Mouse (Mus musculus) limb, embryonic 15.5 days (tissue): ENCODE data around the gene Rad51c. TPM values are rescaled to one million over a fixed set of nuclear protein-coding genes. Genes with fewer than 3 reads are reported as not detected.
"Not testable (repeated sequence)": the region's sequence is repeated elsewhere in the genome, so short reads cannot be mapped to it uniquely, and the experiment has no call there.

ENCODE experiments used
- ATAC-seq: fragments of 200-750 bp; cut with Nextera tagmentation; 2 replicates; pipeline ENCODE4 v1.8.0; 2017; ENCODE audit warnings: low read depth, moderate TSS enrichment; ENCODE audit not compliant: insufficient number of reproducible peaks, low FRiP score, low TSS enrichment
- H3K27ac ChIP-seq: fragments of 300-500 bp; sonication (generic); 2 replicates; pipeline ENCODE4 v1.5.1; 2015; ENCODE audit warnings: moderate library complexity, mild to moderate bottlenecking, inconsistent platforms
- H3K27me3 ChIP-seq: fragments of 300-500 bp; sonication (generic); 2 replicates; pipeline ENCODE4 v1.6.1; 2015; ENCODE audit warnings: inconsistent platforms
- H3K36me3 ChIP-seq: fragments of 300-500 bp; sonication (generic); 2 replicates; pipeline ENCODE4 v1.6.1; 2015; ENCODE audit warnings: inconsistent platforms
- H3K4me1 ChIP-seq: fragments of 300-500 bp; sonication (generic); 2 replicates; pipeline ENCODE4 v1.6.1; 2015; ENCODE audit warnings: inconsistent platforms
- H3K4me2 ChIP-seq: fragments of 300-500 bp; sonication (generic); 2 replicates; pipeline ENCODE4 v1.6.1; 2015; ENCODE audit warnings: mild to moderate bottlenecking, inconsistent platforms
- H3K4me3 ChIP-seq: fragments of 300-500 bp; sonication (generic); 2 replicates; pipeline ENCODE4 v1.5.1; 2015; ENCODE audit warnings: mild to moderate bottlenecking, inconsistent platforms
- H3K9ac ChIP-seq: fragments of 300-500 bp; sonication (generic); 2 replicates; pipeline ENCODE4 v1.6.1; 2015; ENCODE audit warnings: inconsistent platforms
- H3K9me3 ChIP-seq: fragments of 300-500 bp; sonication (generic); 2 replicates; pipeline ENCODE4 v1.6.1; 2016; ENCODE audit warnings: inconsistent platforms
- WGBS: fragments of 180-500 bp; shearing (Covaris S2); methylation state at CpG from one replicate; pipeline ENCODE4 v1.1.7; 2015; 5-methylcytosine and 5-hydroxymethylcytosine counted together
- polyA plus RNA-seq: library from polyadenylated mRNA; unstranded; fragments of >200 nt; fragmentation: Nextera tagmentation; extraction: Ambion mirVana; gene quantifications from 2 replicates; pipeline ENCODE4 v1.2.1, GENCODE M21; 2015

Gene Rad51c
- polyA plus RNA-seq, 1 experiment from 2014 or later: 7.8 TPM

DNA sequence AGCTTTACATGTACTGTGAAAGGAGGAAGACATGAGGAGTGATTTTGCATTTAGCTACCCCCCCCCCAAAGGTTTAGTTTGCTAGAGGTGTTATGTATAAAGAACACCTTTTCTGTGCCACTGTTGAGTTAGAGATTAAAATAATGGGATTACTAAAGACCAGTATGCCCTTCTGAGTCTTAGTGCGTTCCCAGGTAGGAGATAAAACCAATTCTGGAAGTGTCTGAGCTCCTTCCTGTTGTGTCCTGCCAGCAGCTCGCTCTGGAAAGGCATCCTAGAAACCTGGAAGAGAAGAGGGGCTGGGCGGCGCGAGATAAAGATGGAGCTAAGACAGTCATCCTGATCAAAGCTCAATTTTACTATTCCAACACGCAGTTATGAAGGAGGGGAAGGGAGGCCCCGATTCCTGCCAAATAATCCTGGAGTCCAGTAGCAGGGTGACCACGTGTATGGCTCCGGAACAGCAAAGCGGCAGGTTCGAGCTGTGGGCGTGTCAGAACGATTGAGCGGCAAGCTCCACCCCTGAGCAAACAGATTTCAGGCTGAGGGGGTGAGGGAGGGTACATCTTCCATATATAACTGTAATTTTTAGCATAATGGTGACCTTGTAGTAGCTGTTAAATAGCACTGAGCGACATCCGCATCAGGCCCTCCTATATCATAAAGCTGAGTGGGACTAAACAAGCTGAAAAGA, 40.1 kb upstream of the Rad51c start:
- Histone ChIP-seq H3K9me3 (no peaks in the 10 kb centered on the region), H3K27ac (0 out of 2 replicates have a peak overlapping the region, but pooled peaks have one; percentile 9), H3K27me3 (no peaks in the 10 kb centered on the region), H3K4me2 (peak overlapping the region; percentile 22; the same call in 1 of the 2 replicates), H3K4me3 (no peak overlapping the region), H3K36me3 (no peaks in the 10 kb centered on the region), H3K9ac (no peak overlapping the region), H3K4me1 (peaks cover 8% of the 10 kb centered on the region; the same call in 1 of the 2 replicates)
- ATAC-seq: no peak
- WGBS: 7% methylated on average over 16 of the region's 16 CpGs

DNA sequence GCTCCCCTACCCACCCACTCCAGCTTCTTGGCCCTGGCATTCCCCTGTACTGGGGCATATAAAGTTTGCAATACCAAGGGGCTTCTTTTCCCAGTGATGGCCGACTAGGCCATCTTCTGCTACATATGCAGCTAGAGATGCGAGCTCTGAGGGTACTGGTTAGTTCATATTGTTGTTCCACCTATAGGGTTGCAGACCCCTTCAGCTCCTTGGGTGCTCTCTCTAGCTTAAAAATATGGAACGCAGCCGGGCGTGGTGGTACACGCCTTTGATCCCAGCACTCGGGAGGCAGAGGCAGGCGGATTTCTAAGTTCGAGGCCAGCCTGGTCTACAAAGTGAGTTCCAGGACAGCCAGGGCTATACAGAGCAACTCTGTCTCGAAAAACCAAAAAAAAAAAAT, 39.3 kb upstream of the Rad51c start:
- not testable (repeated sequence) for ATAC-seq, H3K4me1 ChIP-seq, H3K36me3 ChIP-seq, H3K27ac ChIP-seq, H3K9me3 ChIP-seq, H3K27me3 ChIP-seq, H3K4me3 ChIP-seq, H3K4me2 ChIP-seq, H3K9ac ChIP-seq
- 62% methylated on average over 10 of the region's 10 CpGs for WGBS

GRCm38 (mm10) chr11:87443373-87443883, 38.7 kb upstream of the Rad51c start:
- H3K27ac ChIP-seq: peak overlapping the region; percentile 80
- no peak overlapping the region for H3K9ac ChIP-seq
- no peak overlapping the region for H3K4me2 ChIP-seq
- no peak overlapping the region for H3K4me3 ChIP-seq
- no peak for ATAC-seq
- 0% methylated on average over 5 of the region's 5 CpGs for WGBS
- H3K27me3 ChIP-seq: no peaks in the 10 kb centered on the region
- H3K36me3 ChIP-seq: no peaks in the 10 kb centered on the region
- peaks cover 8% of the 10 kb centered on the region; the same call in 1 of the 2 replicates for H3K4me1 ChIP-seq
- no peaks in the 10 kb centered on the region for H3K9me3 ChIP-seq

GRCm38 (mm10) chr11:87442643-87443372, 38.1 kb upstream of the Rad51c start:
- H3K36me3 ChIP-seq, H3K27me3 ChIP-seq, H3K9me3 ChIP-seq, H3K4me1 ChIP-seq: not testable (repeated sequence)
- under 1% methylated on average over 34 of the region's 62 CpGs for WGBS
- Histone ChIP-seq H3K4me2 (peak overlapping the region; percentile 60), H3K4me3 (peak overlapping the region; percentile 35), H3K9ac (0 out of 2 replicates have a peak overlapping the region, but pooled peaks have one; percentile 20), H3K27ac (peak overlapping the region; percentile 77)
- ATAC-seq: peak; percentile 97

GRCm38 (mm10) chr11:87439796-87440420, 35.2 kb upstream of the Rad51c start:
- no peak for ATAC-seq
- H3K4me2 ChIP-seq: no peak overlapping the region
- no peak overlapping the region for H3K27ac ChIP-seq
- H3K36me3 ChIP-seq: no peaks in the 10 kb centered on the region
- H3K27me3 ChIP-seq: no peaks in the 10 kb centered on the region
- WGBS: 83% methylated on average over 10 of the region's 10 CpGs
- no peak overlapping the region for H3K4me3 ChIP-seq
- peaks cover 5% of the 10 kb centered on the region; the same call in 1 of the 2 replicates for H3K4me1 ChIP-seq
- no peak overlapping the region for H3K9ac ChIP-seq
- no peaks in the 10 kb centered on the region for H3K9me3 ChIP-seq

DNA sequence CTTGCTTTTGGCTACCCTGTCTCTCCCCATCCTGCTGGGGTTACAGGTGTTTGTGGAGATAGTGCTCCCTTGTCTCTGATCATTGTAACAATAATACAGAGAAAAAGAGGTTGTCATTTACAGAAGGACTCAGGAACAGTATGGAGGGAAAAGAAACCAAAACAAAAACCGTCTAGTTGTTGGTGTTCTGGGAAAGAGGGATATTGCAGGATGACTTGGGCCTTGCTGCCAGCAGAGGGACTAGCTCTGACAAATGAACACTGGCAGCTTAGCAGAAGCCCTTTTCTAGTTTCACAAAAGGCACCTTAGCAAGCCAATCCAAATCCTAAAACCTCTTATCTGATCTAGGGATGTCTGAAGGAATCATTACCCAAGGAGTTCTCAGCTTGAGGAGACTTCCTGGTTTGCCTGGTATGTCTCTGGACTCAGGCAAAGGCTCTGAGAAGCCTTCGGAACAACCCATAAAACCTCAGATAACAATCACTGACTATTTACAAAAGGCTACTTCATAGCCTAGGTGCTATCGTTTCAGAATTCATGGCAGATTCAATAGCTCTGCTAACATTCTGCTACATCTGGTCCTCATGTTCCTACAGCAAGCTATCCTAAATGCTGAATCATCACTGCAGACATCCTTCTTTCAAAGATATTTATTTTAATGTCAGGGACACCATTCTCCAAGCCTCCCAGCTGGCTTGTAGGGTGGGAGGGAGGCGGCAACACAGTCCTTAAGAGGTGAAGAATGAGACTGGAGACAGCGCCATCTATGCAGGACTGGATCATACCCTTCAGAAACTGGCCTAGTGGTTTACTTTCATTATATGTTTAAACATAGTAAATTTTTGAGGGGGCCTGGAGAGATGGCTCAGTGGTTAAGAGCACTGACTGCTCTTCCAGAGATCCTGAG, 31.8 kb upstream of the Rad51c start:
- 48% methylated on average over 5 of the region's 5 CpGs for WGBS

DNA sequence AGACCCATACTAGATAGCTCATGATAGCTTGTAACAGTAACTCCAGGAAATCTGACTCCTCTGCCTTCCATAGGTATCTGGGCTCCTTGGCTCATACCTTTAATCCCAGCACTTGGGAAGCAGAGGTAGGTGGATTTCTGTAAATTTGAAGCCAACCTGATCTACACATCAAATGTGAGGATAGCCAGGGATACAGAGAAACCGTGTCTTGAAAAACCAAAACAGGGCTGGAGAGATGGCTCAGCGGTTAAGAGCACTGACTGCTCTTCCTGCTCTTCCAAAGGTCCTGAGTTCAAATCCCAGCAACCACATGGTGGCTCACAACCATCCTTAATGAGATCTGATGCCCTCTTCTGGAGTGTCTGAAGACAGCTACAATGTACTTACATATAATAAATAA, 30.4 kb upstream of the Rad51c start:
- H3K27ac ChIP-seq, H3K4me3 ChIP-seq, ATAC-seq, H3K36me3 ChIP-seq, H3K27me3 ChIP-seq, H3K9me3 ChIP-seq, H3K4me2 ChIP-seq, H3K4me1 ChIP-seq, H3K9ac ChIP-seq: not testable (repeated sequence)
- 88% methylated on average over 2 of the region's 2 CpGs for WGBS

More for the DNA sequence above, 31.8 kb upstream of the Rad51c start:
- Histone ChIP-seq H3K27ac (no peak overlapping the region), H3K27me3 (no peaks in the 10 kb centered on the region), H3K4me1 (no peaks in the 10 kb centered on the region), H3K9ac (no peak overlapping the region), H3K9me3 (no peaks in the 10 kb centered on the region), H3K4me3 (no peak overlapping the region), H3K4me2 (no peak overlapping the region), H3K36me3 (no peaks in the 10 kb centered on the region)
- no peak for ATAC-seq

DNA sequence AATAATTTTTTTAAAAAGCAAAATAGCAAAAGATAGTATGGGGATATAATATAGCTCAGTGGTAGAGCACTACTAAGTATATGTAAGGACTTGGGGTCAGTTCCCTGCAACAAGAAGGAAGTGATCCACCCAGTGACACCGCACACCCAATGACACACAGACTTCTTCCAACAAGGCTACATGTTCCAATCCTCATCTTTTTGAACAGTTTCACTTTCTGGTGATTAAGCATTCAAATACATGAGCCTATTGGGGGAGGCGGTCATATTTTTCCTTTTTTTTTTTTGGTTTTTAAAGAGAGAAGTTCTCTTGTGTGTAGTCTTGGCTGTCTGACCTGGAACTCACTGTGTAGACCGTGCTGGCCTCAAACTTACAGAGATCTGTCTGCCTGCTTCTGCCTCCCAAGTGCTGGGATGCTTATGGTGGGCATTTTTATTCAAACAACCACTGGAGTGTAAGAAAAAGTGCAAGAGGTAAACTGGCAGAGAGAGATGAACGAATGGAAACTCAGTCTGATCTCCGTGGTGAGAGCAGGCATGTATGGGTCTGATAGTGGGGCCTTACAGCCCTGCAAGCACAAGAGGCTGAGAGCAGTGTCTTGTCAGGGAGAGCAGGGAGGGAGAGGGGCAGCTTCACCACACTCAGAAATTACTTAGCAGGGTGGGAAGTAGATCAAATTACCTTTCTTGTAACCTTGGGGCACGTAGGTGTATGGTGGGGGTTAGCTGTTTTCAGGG, 28.3 kb upstream of the Rad51c start:
- WGBS: 48% methylated on average over 6 of the region's 6 CpGs

GRCm38 (mm10) chr11:87432447-87432846, 27.7 kb upstream of the Rad51c start:
- Histone ChIP-seq H3K9ac (no peak overlapping the region), H3K4me2 (no peak overlapping the region), H3K36me3 (no peaks in the 10 kb centered on the region), H3K27me3 (no peaks in the 10 kb centered on the region), H3K27ac (no peak overlapping the region), H3K4me1 (no peaks in the 10 kb centered on the region), H3K9me3 (no peaks in the 10 kb centered on the region), H3K4me3 (no peak overlapping the region)
- ATAC-seq: no peak
- 71% methylated on average over 1 of the region's 1 CpGs for WGBS

More for the DNA sequence above, 28.3 kb upstream of the Rad51c start:
- no peak overlapping the region for H3K27ac ChIP-seq
- no peak overlapping the region for H3K4me3 ChIP-seq
- no peak overlapping the region for H3K4me2 ChIP-seq
- H3K4me1 ChIP-seq: no peaks in the 10 kb centered on the region
- H3K36me3 ChIP-seq: no peaks in the 10 kb centered on the region
- ATAC-seq: no peak
- no peaks in the 10 kb centered on the region for H3K9me3 ChIP-seq
- no peak overlapping the region for H3K9ac ChIP-seq
- H3K27me3 ChIP-seq: no peaks in the 10 kb centered on the region

DNA sequence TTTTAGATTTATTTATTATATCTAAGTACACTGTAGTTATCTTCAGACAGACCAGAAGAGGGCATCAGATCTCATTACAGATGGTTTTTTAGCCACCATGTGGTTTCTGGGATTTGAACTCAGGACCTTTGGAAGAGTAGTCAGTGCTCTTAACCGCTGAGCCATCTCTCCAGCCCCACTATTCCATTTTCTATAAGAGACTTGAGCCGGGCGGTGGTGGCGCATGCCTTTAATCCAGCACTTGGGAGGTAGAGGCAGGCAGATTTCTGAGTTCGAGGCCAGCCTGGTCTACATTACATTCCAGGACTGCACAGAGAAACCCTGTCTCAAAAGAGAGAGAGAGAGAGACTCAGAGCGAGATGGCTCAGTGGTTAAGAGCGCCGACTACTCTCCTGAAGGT, 27.1 kb upstream of the Rad51c start:
- H3K4me2 ChIP-seq, H3K9me3 ChIP-seq, H3K36me3 ChIP-seq, H3K27me3 ChIP-seq, H3K27ac ChIP-seq, H3K4me1 ChIP-seq, ATAC-seq, H3K4me3 ChIP-seq, H3K9ac ChIP-seq: not testable (repeated sequence)
- WGBS: 93% methylated on average over 8 of the region's 8 CpGs

GRCm38 (mm10) chr11:87430374-87430773, 25.6 kb upstream of the Rad51c start:
- Histone ChIP-seq H3K4me3 (no peak overlapping the region), H3K9me3 (no peaks in the 10 kb centered on the region), H3K4me2 (no peak overlapping the region), H3K9ac (no peak overlapping the region), H3K4me1 (0 out of 2 replicates have a peak, but pooled peaks cover 2% of the 10 kb centered on the region), H3K27me3 (no peaks in the 10 kb centered on the region), H3K36me3 (no peaks in the 10 kb centered on the region), H3K27ac (no peak overlapping the region)
- no peak for ATAC-seq
- WGBS: 62% methylated on average over 2 of the region's 2 CpGs
